Mouse (Mus musculus) myocyte (in vitro differentiated cells): Measurements from ENCODE around the gene Mtf2. TPM values are rescaled to one million over a fixed set of nuclear protein-coding genes. Genes with fewer than 3 reads are reported as not detected.
"Not testable (repeated sequence)": the region's sequence is repeated elsewhere in the genome, so short reads cannot be mapped to it uniquely, and the experiment has no call there.

Source experiments
- H3K27me3 ChIP-seq: one replicate; pipeline ENCODE4 v1.6.1; 2011; ENCODE audit not compliant: control insufficient read depth, insufficient read depth, insufficient read length
- H3K36me3 ChIP-seq: one replicate; pipeline ENCODE4 v1.6.1; 2011; ENCODE audit not compliant: control insufficient read depth, insufficient read depth
- H3K4me2 ChIP-seq: one replicate; pipeline ENCODE4 v1.6.1; 2011; ENCODE audit warnings: low read depth, control low read depth
- H3K4me3 ChIP-seq: one replicate; pipeline ENCODE4 v1.5.1; 2011; ENCODE audit warnings: mild to moderate bottlenecking, control low read depth, moderate library complexity
- H3K79me2 ChIP-seq: one replicate; pipeline ENCODE4 v1.6.1; 2011; ENCODE audit not compliant: control insufficient read depth, insufficient read depth
- H3ac ChIP-seq: one replicate; pipeline ENCODE4 v1.6.1; 2011; ENCODE audit not compliant: control insufficient read depth, insufficient read length
- CEBPB ChIP-seq: IDR thresholded peaks from 2 replicates; pipeline ENCODE4 v1.6.1; 2011; ENCODE audit warnings: mild to moderate bottlenecking, moderate library complexity; ENCODE audit not compliant: poor library complexity, insufficient read depth, severe bottlenecking
- E2F4 ChIP-seq: IDR thresholded peaks from one replicate; pipeline ENCODE4 v1.6.1; 2011; ENCODE audit warnings: mild to moderate bottlenecking, control low read depth, moderate library complexity; ENCODE audit not compliant: insufficient read depth
- MAX ChIP-seq: IDR thresholded peaks from one replicate; pipeline ENCODE4 v1.6.1; 2011; ENCODE audit warnings: low read depth, mild to moderate bottlenecking, control low read depth
- MYOD1 ChIP-seq, 3 experiments: IDR thresholded peaks; one replicate each; pipeline ENCODE4 v1.6.1; 2011; ENCODE audit warnings: control low read depth in 2 of 3, low read depth in 2 of 3, mild to moderate bottlenecking in 2 of 3, moderate library complexity in 1 of 3; ENCODE audit not compliant: insufficient read length in 2 of 3, control insufficient read depth in 1 of 3
- MYOG ChIP-seq, 3 experiments: IDR thresholded peaks; one replicate each; pipeline ENCODE4 v1.6.1; 2011; ENCODE audit warnings: control low read depth in 2 of 3, low read depth in 2 of 3, mild to moderate bottlenecking in 2 of 3; ENCODE audit not compliant: insufficient read length in 2 of 3, control insufficient read depth in 1 of 3, insufficient read depth in 1 of 3
- POLR2A ChIP-seq: IDR thresholded peaks from one replicate; pipeline ENCODE4 v1.6.1; 2011; ENCODE audit warnings: low read depth, mild to moderate bottlenecking, control low read depth, moderate library complexity; ENCODE audit not compliant: insufficient read length
- POLR2AphosphoS2 ChIP-seq: IDR thresholded peaks from one replicate; pipeline ENCODE4 v1.6.1; 2011; ENCODE audit warnings: low read depth, control low read depth; ENCODE audit not compliant: insufficient read length
- REST ChIP-seq: IDR thresholded peaks from one replicate; pipeline ENCODE4 v1.6.1; 2011; ENCODE audit warnings: mild to moderate bottlenecking, control low read depth, moderate library complexity; ENCODE audit not compliant: insufficient read depth, insufficient read length
- SRF ChIP-seq: IDR thresholded peaks from one replicate; pipeline ENCODE4 v1.6.1; 2011; ENCODE audit warnings: low read depth; ENCODE audit not compliant: control insufficient read depth, insufficient read length
- TCF12 ChIP-seq: IDR thresholded peaks from one replicate; pipeline ENCODE4 v1.6.1; 2011; ENCODE audit warnings: mild to moderate bottlenecking, control low read depth; ENCODE audit not compliant: poor library complexity, insufficient read depth, severe bottlenecking
- TCF3 ChIP-seq: IDR thresholded peaks from one replicate; pipeline ENCODE4 v1.6.1; 2011; ENCODE audit warnings: low read depth, control low read depth; ENCODE audit not compliant: insufficient read length
- USF1 ChIP-seq: IDR thresholded peaks from one replicate; pipeline ENCODE4 v1.6.1; 2011; ENCODE audit warnings: low read depth, mild to moderate bottlenecking, control low read depth, moderate library complexity
- polyA plus RNA-seq: library from polyadenylated mRNA; unstranded; fragments of >200 nt; fragmentation: generic; extraction: Trizol; gene quantifications from one replicate; pipeline ENCODE4 v1.2.1, GENCODE M21; 2012; ENCODE audit warnings: missing spikeins

Mtf2 gene
- polyA plus RNA-seq, 1 experiment, result 6.9 TPM

DNA sequence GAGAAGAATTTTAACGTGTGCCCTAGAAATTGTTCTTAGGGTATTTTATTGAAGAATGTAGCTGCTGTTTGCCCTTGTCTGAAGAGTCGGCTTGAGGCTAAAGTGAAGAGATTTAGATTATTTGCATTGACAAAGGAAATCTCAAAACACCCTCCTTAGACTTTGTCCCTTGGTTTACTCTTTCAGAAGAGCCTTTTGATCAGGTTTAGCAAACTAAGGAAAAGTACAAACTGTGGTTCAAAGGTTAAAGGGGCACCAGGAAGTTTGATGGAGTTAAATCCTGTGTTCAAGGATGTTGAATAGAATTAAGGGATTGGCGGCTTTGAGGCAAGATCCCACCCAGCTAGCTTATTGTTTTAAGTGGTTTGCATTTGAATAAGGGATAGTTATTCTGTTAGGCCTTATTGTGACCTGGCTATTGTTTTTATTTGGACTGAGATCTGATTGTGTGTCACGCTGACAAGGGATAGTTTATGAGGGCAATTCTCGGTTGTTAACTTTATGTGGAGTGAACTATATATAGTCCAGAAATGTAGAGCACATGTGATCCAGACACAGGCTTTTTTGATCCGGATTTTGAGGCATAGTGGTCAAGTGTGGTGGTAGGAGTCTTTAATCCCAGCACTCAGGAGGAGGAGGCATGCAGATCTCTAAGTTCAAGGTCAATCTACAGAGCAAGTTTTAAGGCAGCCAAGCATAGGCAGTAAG, 11.5 kb downstream of the Mtf2 start:
- Histone ChIP-seq H3K4me2 (no peak overlapping the region), H3ac (no peak overlapping the region), H3K27me3 (no peaks in the 10 kb centered on the region), H3K36me3 (peaks cover 25% of the 10 kb centered on the region), H3K4me3 (no peak overlapping the region), H3K79me2 (peaks cover 83% of the 10 kb centered on the region)
- no peak for TF ChIP-seq SRF

DNA sequence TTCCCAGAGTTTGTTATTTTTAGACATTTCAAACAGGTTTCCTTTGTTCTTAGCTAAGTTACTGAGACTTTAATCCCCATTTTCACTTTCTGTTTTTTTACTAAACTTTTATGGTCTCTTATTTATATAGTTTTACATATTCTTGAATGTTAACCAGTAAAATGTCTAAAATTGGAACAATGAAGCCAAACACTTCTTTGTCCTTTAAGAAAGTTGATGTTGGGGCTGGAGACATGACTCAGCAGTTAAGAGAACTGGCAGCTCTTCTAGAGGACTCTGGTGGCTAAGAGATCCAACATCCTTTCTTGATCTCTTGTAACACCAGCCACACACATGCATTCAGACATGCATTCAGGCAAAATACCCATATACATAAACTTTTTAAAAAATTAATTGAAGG, 14.1 kb downstream of the Mtf2 start:
- Histone ChIP-seq H3K36me3 (peaks cover 10% of the 10 kb centered on the region), H3K27me3 (no peaks in the 10 kb centered on the region), H3K4me2 (peak overlapping the region; percentile 13), H3K4me3 (no peak overlapping the region), H3ac (no peak overlapping the region), H3K79me2 (peaks cover 60% of the 10 kb centered on the region)
- TF ChIP-seq MAX, result no peak
- no peak for TF ChIP-seq CEBPB
- TF ChIP-seq POLR2A, result no peak
- no peak for TF ChIP-seq TCF12
- no peak for TF ChIP-seq MYOG (IDR thresholded peaks at IDR 0.05; ENCODE audit: control insufficient read depth in 1 of 3, insufficient read depth in 1 of 3, insufficient read length in 2 of 3, low read depth in 2 of 3)
- no peak for TF ChIP-seq SRF
- no peak for TF ChIP-seq REST
- TF ChIP-seq E2F4, result no peak
- no peak for TF ChIP-seq POLR2AphosphoS2
- TF ChIP-seq MYOD1 (IDR thresholded peaks at IDR 0.05; ENCODE audit: control insufficient read depth in 1 of 3, insufficient read length in 2 of 3, low read depth in 2 of 3), result no peak
- TF ChIP-seq TCF3, result no peak
- TF ChIP-seq USF1, result no peak

- Histone ChIP-seq H3K4me2 (no peak overlapping the region), H3K27me3 (no peaks in the 10 kb centered on the region), H3K36me3 (peaks cover 26% of the 10 kb centered on the region), H3ac (no peak overlapping the region), H3K4me3 (no peak overlapping the region), H3K79me2 (peaks cover 32% of the 10 kb centered on the region)
- TF ChIP-seq POLR2AphosphoS2 (no peak), USF1 (no peak), E2F4 (no peak), POLR2A (no peak), TCF12 (no peak), MYOG (IDR thresholded peaks at IDR 0.05; ENCODE audit: control insufficient read depth in 1 of 3, insufficient read depth in 1 of 3, insufficient read length in 2 of 3, low read depth in 2 of 3) (no peak), REST (no peak), SRF (no peak), CEBPB (no peak), MYOD1 (IDR thresholded peaks at IDR 0.05; ENCODE audit: control insufficient read depth in 1 of 3, insufficient read length in 2 of 3, low read depth in 2 of 3) (no peak), TCF3 (no peak), MAX (no peak)
These were observed 16.9 kb downstream of the Mtf2 start for GRCm38 (mm10) chr5:108082380-108082779.

- peaks cover 11% of the 10 kb centered on the region for H3K79me2 ChIP-seq
- peaks cover 39% of the 10 kb centered on the region for H3K36me3 ChIP-seq
- no peak overlapping the region for H3K4me3 ChIP-seq
- TF ChIP-seq POLR2A (no peak), CEBPB (no peak), POLR2AphosphoS2 (no peak), E2F4 (no peak), MAX (no peak), TCF3 (no peak), REST (no peak), TCF12 (no peak), MYOD1 (IDR thresholded peaks at IDR 0.05; ENCODE audit: control insufficient read depth in 1 of 3, insufficient read length in 2 of 3, low read depth in 2 of 3) (no peak), USF1 (no peak), SRF (no peak), MYOG (IDR thresholded peaks at IDR 0.05; ENCODE audit: control insufficient read depth in 1 of 3, insufficient read depth in 1 of 3, insufficient read length in 2 of 3, low read depth in 2 of 3) (no peak)
- H3ac ChIP-seq, result no peak overlapping the region
- no peaks in the 10 kb centered on the region for H3K27me3 ChIP-seq
- no peak overlapping the region for H3K4me2 ChIP-seq
These were observed 20.0 kb downstream of the Mtf2 start for GRCm38 (mm10) chr5:108085440-108085839.

DNA sequence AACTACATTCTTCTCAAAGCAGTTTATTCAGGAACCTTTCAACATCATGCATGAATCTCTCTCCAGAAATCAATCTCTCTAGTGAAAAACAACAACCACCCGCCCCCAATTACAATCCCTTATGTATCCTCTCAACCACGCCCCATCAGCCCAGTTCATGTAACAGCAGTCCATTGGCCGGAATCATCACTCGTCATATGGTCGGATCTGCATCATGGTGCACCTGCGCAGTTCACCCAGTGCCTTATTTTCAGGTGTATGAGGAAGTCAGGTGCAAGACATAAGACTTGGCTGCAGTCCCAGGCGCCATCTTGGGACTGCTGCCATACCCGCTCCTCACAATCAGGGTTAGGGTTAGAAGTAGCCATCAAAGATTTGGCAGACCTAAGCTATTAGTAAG, 27.3 kb downstream of the Mtf2 start:
- not testable (repeated sequence) for H3K79me2 ChIP-seq, H3K4me3 ChIP-seq, H3K4me2 ChIP-seq, H3K27me3 ChIP-seq, H3ac ChIP-seq
- peaks cover 39% of the 10 kb centered on the region for H3K36me3 ChIP-seq
